ENCODE assay signal across 17 mouse cellular contexts in genomic region chr1:187348053-187348820, GRCm38 (mm10).
A peak's percentile ranks its signal among the peaks of the same experiment; 100 is the strongest.
DNase-seq lines count a peak whose midpoint lies in the region; ATAC-seq lines count a peak whose summit lies in the region.
"Had no signal": no experiment of that assay in that cellular context is flagged by ENCODE, and none has a peak within 500 bp of the region (broad histone marks: within the 10 kb centered on the region; RNA-seq: fewer than 3 reads in every experiment).

No protein-coding gene starts in this region.

- no peak overlapping the region for H3K4me3 ChIP-seq in hindbrain, embryonic 14.5 days (replicated peaks; ENCODE audit: low read length)
- H3K4me3 ChIP-seq in forebrain, embryonic 13.5 days = no peak overlapping the region
- H3K4me3 ChIP-seq in forebrain, embryonic 10.5 days = no peak overlapping the region
- H3K4me3 ChIP-seq: erythroblast, embryonic 14.5 days; heart, embryonic 15.5 days; hindbrain, embryonic 15.5 days; kidney, embryonic 15.5 days; midbrain, embryonic 12.5 days had no signal

- WGBS in hindbrain, embryonic 14.5 days = 96% methylated on average over 26 of the region's 26 CpGs
- WGBS in forebrain, embryonic 13.5 days = 96% methylated on average over 26 of the region's 26 CpGs
- WGBS in forebrain, embryonic 10.5 days = 96% methylated on average over 26 of the region's 26 CpGs

- peak; percentile 25; the same call in 1 of the 2 replicates for ATAC-seq in megakaryocyte-erythroid progenitor cell, adult 5-6 weeks (replicated peaks; ENCODE audit: low FRiP score, low TSS enrichment, poor library complexity, severe bottlenecking)
- no peak for ATAC-seq in hindbrain, embryonic 14.5 days (ENCODE audit: low FRiP score)
- no peak for ATAC-seq in forebrain, embryonic 13.5 days

- H3K9ac ChIP-seq in hindbrain, embryonic 14.5 days = no peak overlapping the region
- no peak overlapping the region for H3K9ac ChIP-seq in forebrain, embryonic 13.5 days
- H3K9ac ChIP-seq: heart, embryonic 15.5 days; hindbrain, embryonic 15.5 days; kidney, embryonic 15.5 days; midbrain, embryonic 12.5 days had no signal

- H3K27me3 ChIP-seq in hindbrain, embryonic 14.5 days (ENCODE audit: control insufficient read depth, insufficient read depth, low read length) = no peaks in the 10 kb centered on the region
- H3K27me3 ChIP-seq in forebrain, embryonic 13.5 days = no peaks in the 10 kb centered on the region
- H3K27me3 ChIP-seq in forebrain, embryonic 10.5 days (ENCODE audit: poor library complexity, severe bottlenecking) = no peaks in the 10 kb centered on the region
- H3K27me3 ChIP-seq: CH12.LX; heart, embryonic 15.5 days; hindbrain, embryonic 15.5 days; kidney, embryonic 15.5 days; midbrain, embryonic 12.5 days had no signal

- H3K4me1 ChIP-seq in hindbrain, embryonic 14.5 days (replicated peaks; ENCODE audit: control insufficient read depth, insufficient read depth, low read length) = no peaks in the 10 kb centered on the region
- H3K4me1 ChIP-seq in forebrain, embryonic 13.5 days = 0 out of 2 replicates have a peak, but pooled peaks cover 3% of the 10 kb centered on the region
- 0 out of 2 replicates have a peak, but pooled peaks cover 4% of the 10 kb centered on the region for H3K4me1 ChIP-seq in forebrain, embryonic 10.5 days
- H3K4me1 ChIP-seq: hindbrain, embryonic 15.5 days; kidney, embryonic 15.5 days; midbrain, embryonic 12.5 days had no signal

- peak; percentile 21 for DNase-seq in R1 (ENCODE audit: low read depth, low spot score)
- peak; percentile 17 for DNase-seq in liver
- peak; percentile 32 to 38 for DNase-seq in thymus, postnatal 10 days (ENCODE audit: low spot score in 2 of 2)
- DNase-seq in c-Kit-positive CD71-positive TER-119-positive erythroid progenitor cells, embryonic 14.5 days (ENCODE audit: low spot score) = no peak
- no peak for DNase-seq in hindbrain, embryonic 14.5 days (ENCODE audit: low spot score)
- DNase-seq in forebrain, embryonic 10.5 days (ENCODE audit: extremely low spot score, low spot score) = no peak
- DNase-seq: adrenal gland, adult 8-10 months; layer of hippocampus, adult 9-11 months; retina, postnatal 1 day had no signal

- H3K9me3 ChIP-seq in hindbrain, embryonic 14.5 days (ENCODE audit: control insufficient read depth, low read length) = no peaks in the 10 kb centered on the region
- H3K9me3 ChIP-seq in forebrain, embryonic 13.5 days (replicated peaks) = no peaks in the 10 kb centered on the region
- H3K9me3 ChIP-seq in forebrain, embryonic 10.5 days = no peaks in the 10 kb centered on the region
- H3K9me3 ChIP-seq: heart, embryonic 15.5 days; hindbrain, embryonic 15.5 days; kidney, embryonic 15.5 days; midbrain, embryonic 12.5 days had no signal

- peaks cover 16% of the 10 kb centered on the region; the same call in 1 of the 2 replicates for H3K36me3 ChIP-seq in hindbrain, embryonic 14.5 days (replicated peaks; ENCODE audit: control insufficient read depth, insufficient read depth)
- H3K36me3 ChIP-seq in forebrain, embryonic 13.5 days (ENCODE audit: poor library complexity, severe bottlenecking) = peaks cover 24% of the 10 kb centered on the region
- peaks cover 35% of the 10 kb centered on the region for H3K36me3 ChIP-seq in forebrain, embryonic 10.5 days (replicated peaks)

- no peak overlapping the region for H3K27ac ChIP-seq in hindbrain, embryonic 14.5 days
- no peak overlapping the region for H3K27ac ChIP-seq in forebrain, embryonic 13.5 days
- H3K27ac ChIP-seq in forebrain, embryonic 10.5 days = no peak overlapping the region
- H3K27ac ChIP-seq: heart, embryonic 15.5 days; hindbrain, embryonic 15.5 days; kidney, embryonic 15.5 days; midbrain, embryonic 12.5 days had no signal

- no peak overlapping the region for H3K4me2 ChIP-seq in hindbrain, embryonic 14.5 days (replicated peaks)
- H3K4me2 ChIP-seq in forebrain, embryonic 13.5 days = no peak overlapping the region
- H3K4me2 ChIP-seq: heart, embryonic 15.5 days; hindbrain, embryonic 15.5 days; kidney, embryonic 15.5 days; midbrain, embryonic 12.5 days had no signal

Comparison
In these comparisons a context has a peak if more than half of its experiments do, and no peak if none do; other contexts are left out.
1. DNase-seq: peak in R1 (single experiment), liver (single experiment) and thymus, postnatal 10 days (2 of 2); none in c-Kit-positive CD71-positive TER-119-positive erythroid progenitor cells, embryonic 14.5 days (single experiment), hindbrain, embryonic 14.5 days (single experiment) and forebrain, embryonic 10.5 days (single experiment).